Mouse (Mus musculus): Measurements from ENCODE around the gene Olfr796.

Gene Olfr796

GRCm38 (mm10) chr10:129612470-129612869 lies at the start of gene Olfr796:
Gene Olfr796 (minus strand): TSS chr10:129612570.
- no peak for DNase-seq (ENCODE audit: low spot score)

GRCm38 (mm10) chr10:129657394-129657793 lies 45.0 kb upstream of the Olfr796 start, which contains the start of gene Olfr800:
Gene Olfr800 (plus strand): TSS chr10:129657694.
- no peak for DNase-seq (ENCODE audit: low spot score)

- no peak for DNase-seq (ENCODE audit: low spot score)
These were observed 39.4 kb upstream of the Olfr796 start for GRCm38 (mm10) chr10:129651763-129652162.

- DNase-seq (ENCODE audit: low spot score), result no peak
These were observed 24.8 kb upstream of the Olfr796 start, which contains the start of gene Olfr799 for GRCm38 (mm10) chr10:129637184-129637583. Gene Olfr799 (plus strand): TSS chr10:129637484.

GRCm38 (mm10) chr10:129627834-129628233 lies 15.5 kb upstream of the Olfr796 start, which contains the start of gene Olfr798:
Gene Olfr798 (minus strand): TSS chr10:129627934.
- DNase-seq (ENCODE audit: low spot score), result no peak

- no peak for DNase-seq (ENCODE audit: low spot score)
These were observed 10.9 kb upstream of the Olfr796 start for GRCm38 (mm10) chr10:129623251-129623650.

- DNase-seq (ENCODE audit: low spot score), result no peak
These were observed 9.4 kb upstream of the Olfr796 start for GRCm38 (mm10) chr10:129621724-129622123.

GRCm38 (mm10) chr10:129577066-129577465 lies 35.3 kb downstream of the Olfr796 start:
- DNase-seq (ENCODE audit: low spot score), result no peak

GRCm38 (mm10) chr10:129567355-129567754 lies 45.0 kb downstream of the Olfr796 start, which contains the start of gene Olfr794:
Gene Olfr794 (plus strand): TSS chr10:129567655.
- DNase-seq (ENCODE audit: low spot score), result no peak

All from ovary, postnatal 36 days (tissue).